8 mouse cellular contexts compared by ENCODE assay signal in genomic region chr12:99407318-99407716, GRCm38 (mm10).
DNase-seq lines count a peak whose midpoint lies in the region; ATAC-seq and TF ChIP-seq lines count a peak whose summit lies in the region.

No protein-coding gene starts in this region.

- WGBS in forebrain, embryonic 15.5 days, result 60% methylated on average over 6 of the region's 6 CpGs
- WGBS in forebrain, embryonic 12.5 days, result 83% methylated on average over 6 of the region's 6 CpGs
- 60% methylated on average over 6 of the region's 6 CpGs for WGBS in limb, embryonic 15.5 days

- TF ChIP-seq CTCF in embryonic fibroblast, embryonic 13.5 days (IDR thresholded peaks at IDR 0.05; ENCODE audit: borderline replicate concordance, insufficient read depth, low read length), result no peak

- peak overlapping the region; percentile 74 for H3K27ac ChIP-seq in forebrain, embryonic 15.5 days (replicated peaks)
- no peak overlapping the region for H3K27ac ChIP-seq in forebrain, embryonic 12.5 days
- no peak overlapping the region for H3K27ac ChIP-seq in embryonic fibroblast, embryonic 13.5 days (ENCODE audit: insufficient read depth, low read length)
- peak overlapping the region; percentile 47 for H3K27ac ChIP-seq in limb, embryonic 15.5 days

- TF ChIP-seq POLR2A in embryonic fibroblast, embryonic 13.5 days (IDR thresholded peaks at IDR 0.05; ENCODE audit: low read depth, low read length), result no peak

- H3K9ac ChIP-seq in forebrain, embryonic 15.5 days (replicated peaks), result no peak overlapping the region
- no peak overlapping the region for H3K9ac ChIP-seq in forebrain, embryonic 12.5 days
- no peak overlapping the region for H3K9ac ChIP-seq in limb, embryonic 15.5 days

- H3K4me1 ChIP-seq in forebrain, embryonic 15.5 days, result peaks cover 28% of the 10 kb centered on the region
- H3K4me1 ChIP-seq in forebrain, embryonic 12.5 days, result peaks cover 17% of the 10 kb centered on the region
- no peaks in the 10 kb centered on the region for H3K4me1 ChIP-seq in embryonic fibroblast, embryonic 13.5 days (ENCODE audit: control insufficient read depth, insufficient read depth, low read length)
- peaks cover 16% of the 10 kb centered on the region; the same call in 1 of the 2 replicates for H3K4me1 ChIP-seq in limb, embryonic 15.5 days

- H3K27me3 ChIP-seq in forebrain, embryonic 15.5 days, result no peaks in the 10 kb centered on the region
- H3K27me3 ChIP-seq in forebrain, embryonic 12.5 days, result peaks cover 21% of the 10 kb centered on the region
- H3K27me3 ChIP-seq in limb, embryonic 15.5 days, result no peaks in the 10 kb centered on the region

- no peak overlapping the region for H3K4me3 ChIP-seq in forebrain, embryonic 15.5 days
- H3K4me3 ChIP-seq in forebrain, embryonic 12.5 days (replicated peaks), result no peak overlapping the region
- peak overlapping the region; percentile 22; the same call in 1 of the 2 replicates for H3K4me3 ChIP-seq in embryonic fibroblast, embryonic 13.5 days (ENCODE audit: insufficient read depth, low read length)
- 0 out of 2 replicates have a peak overlapping the region, but pooled peaks have one; percentile 1 for H3K4me3 ChIP-seq in limb, embryonic 15.5 days

- H3K9me3 ChIP-seq in forebrain, embryonic 15.5 days, result no peaks in the 10 kb centered on the region
- H3K9me3 ChIP-seq in forebrain, embryonic 12.5 days, result 0 out of 2 replicates have a peak, but pooled peaks cover 4% of the 10 kb centered on the region
- H3K9me3 ChIP-seq in limb, embryonic 15.5 days, result no peaks in the 10 kb centered on the region

- H3K36me3 ChIP-seq in forebrain, embryonic 15.5 days, result no peaks in the 10 kb centered on the region
- H3K36me3 ChIP-seq in forebrain, embryonic 12.5 days (replicated peaks), result no peaks in the 10 kb centered on the region
- no peaks in the 10 kb centered on the region for H3K36me3 ChIP-seq in limb, embryonic 15.5 days

- no peak for ATAC-seq in forebrain, embryonic 15.5 days (replicated peaks)
- ATAC-seq in forebrain, embryonic 12.5 days (ENCODE audit: low FRiP score), result no peak
- no peak for ATAC-seq in limb, embryonic 15.5 days (ENCODE audit: insufficient number of reproducible peaks, low FRiP score, low TSS enrichment, low read depth)
- ATAC-seq in monocyte, adult 5-6 weeks (replicated peaks; ENCODE audit: insufficient number of reproducible peaks, low FRiP score, low TSS enrichment, poor library complexity, severe bottlenecking), result no peak

- peak overlapping the region; percentile 17 for H3K4me2 ChIP-seq in forebrain, embryonic 15.5 days (replicated peaks)
- no peak overlapping the region for H3K4me2 ChIP-seq in forebrain, embryonic 12.5 days
- H3K4me2 ChIP-seq in limb, embryonic 15.5 days, result peak overlapping the region; percentile 29

- DNase-seq in 416B (ENCODE audit: low read depth), result peak; percentile 61
- DNase-seq in cerebellum, adult 11 months, result no peak
- DNase-seq in cerebellum, postnatal 4 days (ENCODE audit: low spot score in 2 of 2), result no peak

Comparison
In these comparisons a context has a peak if more than half of its experiments do, and no peak if none do; other contexts are left out.
1. H3K27ac ChIP-seq: peak in forebrain, embryonic 15.5 days (single experiment) and limb, embryonic 15.5 days (single experiment); none in forebrain, embryonic 12.5 days (single experiment) and embryonic fibroblast, embryonic 13.5 days (single experiment).
2. H3K4me3 ChIP-seq: peak in embryonic fibroblast, embryonic 13.5 days (single experiment) and limb, embryonic 15.5 days (single experiment); none in forebrain, embryonic 15.5 days (single experiment) and forebrain, embryonic 12.5 days (single experiment).